Mouse (Mus musculus) bone marrow macrophage, adult 2 months (primary cell): Measurements from ENCODE around the gene Dab1. TPM values are rescaled to one million over a fixed set of nuclear protein-coding genes. Genes with fewer than 3 reads are reported as not detected.

ENCODE experiments used
- H3K27ac ChIP-seq: 2 replicates; pipeline ENCODE4 v1.5.1; 2012; ENCODE audit warnings: low read depth, low read length; ENCODE audit not compliant: insufficient read depth
- H3K4me1 ChIP-seq: 2 replicates; pipeline ENCODE4 v1.6.1; 2012; ENCODE audit warnings: low read length; ENCODE audit not compliant: control insufficient read depth, insufficient read depth
- H3K4me3 ChIP-seq: 2 replicates; pipeline ENCODE4 v1.5.1; 2012; ENCODE audit warnings: mild to moderate bottlenecking, low read length, moderate library complexity; ENCODE audit not compliant: insufficient read depth
- CTCF ChIP-seq: IDR thresholded peaks from 2 replicates; pipeline ENCODE4 v1.5.1; 2012; ENCODE audit warnings: low read depth, mild to moderate bottlenecking, low read length, moderate library complexity
- POLR2A ChIP-seq: IDR thresholded peaks from 2 replicates; pipeline ENCODE4 v1.6.1; 2012; ENCODE audit warnings: mild to moderate bottlenecking, low read depth, low read length, borderline replicate concordance
- polyA plus RNA-seq: library from polyadenylated mRNA; stranded (reverse); fragments of >200 nt; gene quantifications from 2 replicates; pipeline ENCODE4 v1.2.4, GENCODE M21; 2012; ENCODE audit not compliant: missing spikeins, insufficient read depth, insufficient read length

Dab1 gene
- polyA plus RNA-seq, 1 experiment: not detected

- H3K27ac ChIP-seq: no peak overlapping the region
- H3K4me1 ChIP-seq: no peaks in the 10 kb centered on the region
- TF ChIP-seq CTCF (no peak), POLR2A (no peak)
- no peak overlapping the region for H3K4me3 ChIP-seq
Measured at GRCm38 (mm10) chr4:104714925-104715519, 1095.9 kb downstream of the Dab1 start.

GRCm38 (mm10) chr4:104715857-104716256 lies 1096.7 kb downstream of the Dab1 start:
- no peak for TF ChIP-seq CTCF
- no peak for TF ChIP-seq POLR2A
- no peak overlapping the region for H3K4me3 ChIP-seq
- H3K27ac ChIP-seq: no peak overlapping the region
- H3K4me1 ChIP-seq: no peaks in the 10 kb centered on the region

- Histone ChIP-seq H3K4me3 (no peak overlapping the region), H3K4me1 (no peaks in the 10 kb centered on the region), H3K27ac (no peak overlapping the region)
- TF ChIP-seq POLR2A (no peak), CTCF (no peak)
Measured at GRCm38 (mm10) chr4:104716506-104716905, 1097.3 kb downstream of the Dab1 start.

- Histone ChIP-seq H3K4me3 (no peak overlapping the region), H3K4me1 (no peaks in the 10 kb centered on the region), H3K27ac (no peak overlapping the region)
- no peak for TF ChIP-seq POLR2A
- no peak for TF ChIP-seq CTCF
Measured at GRCm38 (mm10) chr4:104718973-104719795, 1100.0 kb downstream of the Dab1 start.

- no peak for TF ChIP-seq POLR2A
- TF ChIP-seq CTCF: no peak
- Histone ChIP-seq H3K4me3 (no peak overlapping the region), H3K4me1 (no peaks in the 10 kb centered on the region), H3K27ac (no peak overlapping the region)
Measured at GRCm38 (mm10) chr4:104723527-104724045, 1104.4 kb downstream of the Dab1 start.

GRCm38 (mm10) chr4:104724258-104724657 lies 1105.1 kb downstream of the Dab1 start:
- TF ChIP-seq CTCF (no peak), POLR2A (no peak)
- no peaks in the 10 kb centered on the region for H3K4me1 ChIP-seq
- no peak overlapping the region for H3K27ac ChIP-seq
- H3K4me3 ChIP-seq: no peak overlapping the region

GRCm38 (mm10) chr4:104725673-104726072 lies 1106.5 kb downstream of the Dab1 start:
- TF ChIP-seq CTCF (no peak), POLR2A (no peak)
- Histone ChIP-seq H3K4me1 (no peaks in the 10 kb centered on the region), H3K27ac (no peak overlapping the region), H3K4me3 (no peak overlapping the region)

GRCm38 (mm10) chr4:104729185-104729584 lies 1110.0 kb downstream of the Dab1 start:
- H3K4me1 ChIP-seq: no peaks in the 10 kb centered on the region
- H3K27ac ChIP-seq: no peak overlapping the region
- TF ChIP-seq CTCF (no peak), POLR2A (no peak)
- H3K4me3 ChIP-seq: no peak overlapping the region

GRCm38 (mm10) chr4:104746500-104746899 lies 1127.3 kb downstream of the Dab1 start:
- no peak overlapping the region for H3K4me3 ChIP-seq
- no peak overlapping the region for H3K27ac ChIP-seq
- no peaks in the 10 kb centered on the region for H3K4me1 ChIP-seq
- TF ChIP-seq CTCF (no peak), POLR2A (no peak)

- no peaks in the 10 kb centered on the region for H3K4me1 ChIP-seq
- H3K27ac ChIP-seq: no peak overlapping the region
- TF ChIP-seq POLR2A: no peak
- TF ChIP-seq CTCF: no peak
- H3K4me3 ChIP-seq: no peak overlapping the region
Measured at GRCm38 (mm10) chr4:104754090-104754489, 1134.9 kb downstream of the Dab1 start.
